Mouse (Mus musculus): Measurements from ENCODE around the gene Tmem132c. TPM values are rescaled to one million over a fixed set of nuclear protein-coding genes. Genes with fewer than 3 reads are reported as not detected.

Tmem132c gene
- polyA plus RNA-seq, 1 experiment = 17.2 TPM

- DNase-seq (ENCODE audit: low read depth) = peak; percentile 57
- TF ChIP-seq POLR2A (IDR thresholded peaks at IDR 0.05; ENCODE audit: borderline replicate concordance, extremely low read depth, insufficient read depth, insufficient read length, poor library complexity, severe bottlenecking) = 0 out of 2 replicates have a peak, but pooled peaks have one; percentile 7
- no peak for TF ChIP-seq CTCF (IDR thresholded peaks at IDR 0.05; ENCODE audit: borderline replicate concordance, extremely low read depth, insufficient read depth, insufficient read length)
Observed at GRCm38 (mm10) chr5:127241925-127242762, 536 bp downstream of the Tmem132c start.

- TF ChIP-seq CTCF (IDR thresholded peaks at IDR 0.05; ENCODE audit: borderline replicate concordance, extremely low read depth, insufficient read depth, insufficient read length) (no peak), POLR2A (IDR thresholded peaks at IDR 0.05; ENCODE audit: borderline replicate concordance, extremely low read depth, insufficient read depth, insufficient read length, poor library complexity, severe bottlenecking) (no peak)
- DNase-seq (ENCODE audit: low read depth) = no peak
Observed at GRCm38 (mm10) chr5:127242763-127243160, 1.2 kb downstream of the Tmem132c start.

- TF ChIP-seq POLR2A (IDR thresholded peaks at IDR 0.05; ENCODE audit: borderline replicate concordance, extremely low read depth, insufficient read depth, insufficient read length, poor library complexity, severe bottlenecking) (no peak), CTCF (IDR thresholded peaks at IDR 0.05; ENCODE audit: borderline replicate concordance, extremely low read depth, insufficient read depth, insufficient read length) (no peak)
- peak; percentile 33 for DNase-seq (ENCODE audit: low read depth)
Observed at GRCm38 (mm10) chr5:127243209-127243608, 1.6 kb downstream of the Tmem132c start.

- TF ChIP-seq POLR2A (IDR thresholded peaks at IDR 0.05; ENCODE audit: borderline replicate concordance, extremely low read depth, insufficient read depth, insufficient read length, poor library complexity, severe bottlenecking) (no peak), CTCF (IDR thresholded peaks at IDR 0.05; ENCODE audit: borderline replicate concordance, extremely low read depth, insufficient read depth, insufficient read length) (no peak)
- peak; percentile 55 for DNase-seq (ENCODE audit: low read depth)
Observed at GRCm38 (mm10) chr5:127243611-127244010, 2.0 kb downstream of the Tmem132c start.

GRCm38 (mm10) chr5:127253263-127253662 lies 11.7 kb downstream of the Tmem132c start:
- TF ChIP-seq POLR2A (IDR thresholded peaks at IDR 0.05; ENCODE audit: borderline replicate concordance, extremely low read depth, insufficient read depth, insufficient read length, poor library complexity, severe bottlenecking) (no peak), CTCF (IDR thresholded peaks at IDR 0.05; ENCODE audit: borderline replicate concordance, extremely low read depth, insufficient read depth, insufficient read length) (peak; percentile 26; the same call in 1 of the 2 replicates)
- no peak for DNase-seq (ENCODE audit: low read depth)

GRCm38 (mm10) chr5:127256947-127257610 lies 15.5 kb downstream of the Tmem132c start:
- peak; percentile 49 for DNase-seq (ENCODE audit: low read depth)
- no peak for TF ChIP-seq CTCF (IDR thresholded peaks at IDR 0.05; ENCODE audit: borderline replicate concordance, extremely low read depth, insufficient read depth, insufficient read length)
- TF ChIP-seq POLR2A (IDR thresholded peaks at IDR 0.05; ENCODE audit: borderline replicate concordance, extremely low read depth, insufficient read depth, insufficient read length, poor library complexity, severe bottlenecking) = no peak

GRCm38 (mm10) chr5:127262136-127262535 lies 20.5 kb downstream of the Tmem132c start:
- no peak for TF ChIP-seq POLR2A (IDR thresholded peaks at IDR 0.05; ENCODE audit: borderline replicate concordance, extremely low read depth, insufficient read depth, insufficient read length, poor library complexity, severe bottlenecking)
- TF ChIP-seq CTCF (IDR thresholded peaks at IDR 0.05; ENCODE audit: borderline replicate concordance, extremely low read depth, insufficient read depth, insufficient read length) = no peak
- DNase-seq (ENCODE audit: low read depth) = peak; percentile 28

- no peak for DNase-seq (ENCODE audit: low read depth)
- TF ChIP-seq POLR2A (IDR thresholded peaks at IDR 0.05; ENCODE audit: borderline replicate concordance, extremely low read depth, insufficient read depth, insufficient read length, poor library complexity, severe bottlenecking) = no peak
- TF ChIP-seq CTCF (IDR thresholded peaks at IDR 0.05; ENCODE audit: borderline replicate concordance, extremely low read depth, insufficient read depth, insufficient read length) = peak; percentile 16; the same call in 1 of the 2 replicates
Observed at GRCm38 (mm10) chr5:127271145-127271544, 29.5 kb downstream of the Tmem132c start.

GRCm38 (mm10) chr5:127279462-127279861 lies 37.9 kb downstream of the Tmem132c start:
- DNase-seq (ENCODE audit: low read depth) = peak; percentile 55
- TF ChIP-seq POLR2A (IDR thresholded peaks at IDR 0.05; ENCODE audit: borderline replicate concordance, extremely low read depth, insufficient read depth, insufficient read length, poor library complexity, severe bottlenecking) (no peak), CTCF (IDR thresholded peaks at IDR 0.05; ENCODE audit: borderline replicate concordance, extremely low read depth, insufficient read depth, insufficient read length) (no peak)

- DNase-seq (ENCODE audit: low read depth) = no peak
- TF ChIP-seq POLR2A (IDR thresholded peaks at IDR 0.05; ENCODE audit: borderline replicate concordance, extremely low read depth, insufficient read depth, insufficient read length, poor library complexity, severe bottlenecking) (no peak), CTCF (IDR thresholded peaks at IDR 0.05; ENCODE audit: borderline replicate concordance, extremely low read depth, insufficient read depth, insufficient read length) (no peak)
Observed at GRCm38 (mm10) chr5:127281186-127281585, 39.6 kb downstream of the Tmem132c start.

- TF ChIP-seq POLR2A (IDR thresholded peaks at IDR 0.05; ENCODE audit: borderline replicate concordance, extremely low read depth, insufficient read depth, insufficient read length, poor library complexity, severe bottlenecking) = no peak
- TF ChIP-seq CTCF (IDR thresholded peaks at IDR 0.05; ENCODE audit: borderline replicate concordance, extremely low read depth, insufficient read depth, insufficient read length) = no peak
- DNase-seq (ENCODE audit: low read depth) = no peak
Observed at GRCm38 (mm10) chr5:127282539-127283123, 41.0 kb downstream of the Tmem132c start.
